Mouse (Mus musculus): ENCODE data around the gene Hoxa10. TPM values are rescaled to one million over a fixed set of nuclear protein-coding genes. Genes with fewer than 3 reads are reported as not detected.
A peak's percentile ranks its signal among the peaks of the same experiment; 100 is the strongest.

The Hoxa10 gene
- 0.30 and 3.6 TPM in 2 replicates for polyA plus RNA-seq (2016; fragmentation: Nextera tagmentation; extraction: Ambion mirVana)

GRCm38 (mm10) chr6:52240389-52241000 is at the start of gene Hoxa10:
TSS of gene Hoxa10 (minus strand) at chr6:52240854.
- no peak within 1 kb of the TSS for H3K27ac ChIP-seq
- H3K4me1 ChIP-seq = peaks cover 9% of the 10 kb centered on the region; the same call in 1 of the 2 replicates
- peak within 1 kb of the TSS; percentile 46 for H3K4me3 ChIP-seq
- H3K36me3 ChIP-seq = no peaks in the 10 kb centered on the region
- H3K9me3 ChIP-seq = no peaks in the 10 kb centered on the region
- peak; percentile 89 for DNase-seq (ENCODE audit: low spot score)
- H3K27me3 ChIP-seq (ENCODE audit: insufficient read depth, poor library complexity, severe bottlenecking) = peaks cover 99% of the 10 kb centered on the region
- under 1% methylated on average over 35 of the region's 35 CpGs for WGBS

- WGBS = 17% methylated on average over 12 of the region's 12 CpGs
These were observed 49.5 kb upstream of the Hoxa10 start for GRCm38 (mm10) chr6:52290186-52290585.

GRCm38 (mm10) chr6:52283896-52284295 is 43.2 kb upstream of the Hoxa10 start:
- Histone ChIP-seq H3K36me3 (no peaks in the 10 kb centered on the region), H3K4me1 (peaks cover 8% of the 10 kb centered on the region), H3K27ac (no peak overlapping the region), H3K4me3 (no peak overlapping the region), H3K27me3 (ENCODE audit: insufficient read depth, poor library complexity, severe bottlenecking) (peaks cover 43% of the 10 kb centered on the region), H3K9me3 (no peaks in the 10 kb centered on the region)
- no peak for DNase-seq (ENCODE audit: low spot score)
- 87% methylated on average over 5 of the region's 5 CpGs for WGBS

More at GRCm38 (mm10) chr6:52290186-52290585, 49.5 kb upstream of the Hoxa10 start:
- Histone ChIP-seq H3K4me1 (peaks cover 10% of the 10 kb centered on the region), H3K9me3 (no peaks in the 10 kb centered on the region), H3K27me3 (ENCODE audit: insufficient read depth, poor library complexity, severe bottlenecking) (peaks cover 68% of the 10 kb centered on the region), H3K4me3 (no peak overlapping the region), H3K27ac (no peak overlapping the region), H3K36me3 (no peaks in the 10 kb centered on the region)
- DNase-seq (ENCODE audit: low spot score) = no peak

- no peak for DNase-seq (ENCODE audit: low spot score)
- WGBS = 53% methylated on average over 12 of the region's 12 CpGs
- H3K36me3 ChIP-seq = no peaks in the 10 kb centered on the region
- no peak overlapping the region for H3K27ac ChIP-seq
- H3K4me1 ChIP-seq = peaks cover 8% of the 10 kb centered on the region
- no peaks in the 10 kb centered on the region for H3K9me3 ChIP-seq
- no peak overlapping the region for H3K4me3 ChIP-seq
- H3K27me3 ChIP-seq (ENCODE audit: insufficient read depth, poor library complexity, severe bottlenecking) = peaks cover 55% of the 10 kb centered on the region
These were observed 40.4 kb upstream of the Hoxa10 start for GRCm38 (mm10) chr6:52281084-52281483.

- H3K27me3 ChIP-seq (ENCODE audit: insufficient read depth, poor library complexity, severe bottlenecking) = peaks cover 76% of the 10 kb centered on the region
- no peak overlapping the region for H3K27ac ChIP-seq
- H3K36me3 ChIP-seq = no peaks in the 10 kb centered on the region
- no peak overlapping the region for H3K4me3 ChIP-seq
- DNase-seq (ENCODE audit: low spot score) = no peak
- H3K4me1 ChIP-seq = peaks cover 16% of the 10 kb centered on the region
- 5% methylated on average over 5 of the region's 5 CpGs for whole genome bisulfite sequencing
- no peaks in the 10 kb centered on the region for H3K9me3 ChIP-seq
These were observed 36.3 kb upstream of the Hoxa10 start for GRCm38 (mm10) chr6:52276920-52277319.

- H3K27me3 ChIP-seq (ENCODE audit: insufficient read depth, poor library complexity, severe bottlenecking) = peaks cover 76% of the 10 kb centered on the region
- H3K4me3 ChIP-seq = no peak overlapping the region
- WGBS = 2% methylated on average over 6 of the region's 6 CpGs
- no peak for DNase-seq (ENCODE audit: low spot score)
- no peaks in the 10 kb centered on the region for H3K36me3 ChIP-seq
- H3K4me1 ChIP-seq = peaks cover 16% of the 10 kb centered on the region
- H3K9me3 ChIP-seq = no peaks in the 10 kb centered on the region
- H3K27ac ChIP-seq = no peak overlapping the region
These were observed 35.7 kb upstream of the Hoxa10 start for GRCm38 (mm10) chr6:52276382-52276781.

- Histone ChIP-seq H3K27ac (no peak overlapping the region), H3K4me1 (peaks cover 9% of the 10 kb centered on the region; the same call in 1 of the 2 replicates), H3K27me3 (ENCODE audit: insufficient read depth, poor library complexity, severe bottlenecking) (peaks cover 77% of the 10 kb centered on the region), H3K4me3 (no peak overlapping the region), H3K36me3 (no peaks in the 10 kb centered on the region), H3K9me3 (no peaks in the 10 kb centered on the region)
- 17% methylated on average over 8 of the region's 8 CpGs for WGBS
- DNase-seq (ENCODE audit: low spot score) = no peak
These were observed 35.1 kb upstream of the Hoxa10 start for GRCm38 (mm10) chr6:52275563-52276280.

GRCm38 (mm10) chr6:52274576-52274975 is 33.9 kb upstream of the Hoxa10 start:
- Histone ChIP-seq H3K4me3 (no peak overlapping the region), H3K27me3 (ENCODE audit: insufficient read depth, poor library complexity, severe bottlenecking) (peaks cover 85% of the 10 kb centered on the region), H3K4me1 (peaks cover 8% of the 10 kb centered on the region; the same call in 1 of the 2 replicates), H3K27ac (no peak overlapping the region), H3K36me3 (no peaks in the 10 kb centered on the region), H3K9me3 (no peaks in the 10 kb centered on the region)
- DNase-seq (ENCODE audit: low spot score) = no peak
- WGBS = 7% methylated on average over 11 of the region's 11 CpGs

- H3K27me3 ChIP-seq (ENCODE audit: insufficient read depth, poor library complexity, severe bottlenecking) = peaks cover 93% of the 10 kb centered on the region
- peak overlapping the region; percentile 29 for H3K4me3 ChIP-seq
- H3K4me1 ChIP-seq = peaks cover 8% of the 10 kb centered on the region; the same call in 1 of the 2 replicates
- 1% methylated on average over 22 of the region's 22 CpGs for WGBS
- no peak for DNase-seq (ENCODE audit: low spot score)
- no peak overlapping the region for H3K27ac ChIP-seq
- no peaks in the 10 kb centered on the region for H3K9me3 ChIP-seq
- no peaks in the 10 kb centered on the region for H3K36me3 ChIP-seq
These were observed 33.1 kb upstream of the Hoxa10 start for GRCm38 (mm10) chr6:52273656-52274280.

- Histone ChIP-seq H3K27ac (no peak overlapping the region), H3K4me1 (peaks cover 8% of the 10 kb centered on the region; the same call in 1 of the 2 replicates), H3K36me3 (no peaks in the 10 kb centered on the region), H3K27me3 (ENCODE audit: insufficient read depth, poor library complexity, severe bottlenecking) (peaks cover 99% of the 10 kb centered on the region), H3K9me3 (no peaks in the 10 kb centered on the region), H3K4me3 (peak overlapping the region; percentile 29)
- peak; percentile 30 for DNase-seq (ENCODE audit: low spot score)
- 8% methylated on average over 22 of the region's 22 CpGs for WGBS
These were observed 32.4 kb upstream of the Hoxa10 start for GRCm38 (mm10) chr6:52272766-52273655.

GRCm38 (mm10) chr6:52270494-52271480 is 30.1 kb upstream of the Hoxa10 start:
- Histone ChIP-seq H3K9me3 (no peaks in the 10 kb centered on the region), H3K27me3 (ENCODE audit: insufficient read depth, poor library complexity, severe bottlenecking) (peaks cover 98% of the 10 kb centered on the region), H3K27ac (no peak overlapping the region), H3K36me3 (no peaks in the 10 kb centered on the region), H3K4me1 (peaks cover 8% of the 10 kb centered on the region; the same call in 1 of the 2 replicates), H3K4me3 (no peak overlapping the region)
- 6% methylated on average over 23 of the region's 23 CpGs for WGBS
- peak; percentile 74 for DNase-seq (ENCODE audit: low spot score)

Data from heart, embryonic 10.5 days (tissue).